Mouse (Mus musculus) megakaryocyte-erythroid progenitor cell, adult 5-6 weeks (primary cell): ENCODE results near the gene Nup210l. TPM values are rescaled to one million over a fixed set of nuclear protein-coding genes. Genes with fewer than 3 reads are reported as not detected.

Source experiments
- ATAC-seq: replicated peaks from 2 replicates; pipeline ENCODE4 v1.8.0; 2016; ENCODE audit warnings: mild to moderate bottlenecking, inconsistent platforms; ENCODE audit not compliant: severe bottlenecking, poor library complexity, low FRiP score, low TSS enrichment
- total RNA-seq, 2 experiments: library from RNA; stranded (forward) in 1 of 2; stranded (reverse) in 1 of 2; fragments of 200-1000, 215-1000 nt in 1 of 2; fragments of >200 nt in 1 of 2; fragmentation: Nextera tagmentation in 1 of 2; gene quantifications; 2 replicates each; pipeline ENCODE4 v1.2.3; 2014 to 2017

Nup210l gene
- total RNA-seq, 2 experiments from 2014 or later: not detected

- ATAC-seq: no peak
Measured at GRCm38 (mm10) chr3:90145461-90145860, 41.5 kb downstream of the Nup210l start.

- ATAC-seq: no peak
Measured at GRCm38 (mm10) chr3:90146651-90147050, 42.7 kb downstream of the Nup210l start.

GRCm38 (mm10) chr3:90151086-90151740 is 47.3 kb downstream of the Nup210l start:
- ATAC-seq: no peak

GRCm38 (mm10) chr3:90155996-90156395 is 52.1 kb downstream of the Nup210l start:
- no peak for ATAC-seq

- ATAC-seq: no peak
Measured at GRCm38 (mm10) chr3:90159757-90160156, 55.8 kb downstream of the Nup210l start.

- peak; percentile 57 for ATAC-seq
Measured at GRCm38 (mm10) chr3:90161541-90161940, 57.6 kb downstream of the Nup210l start.

- no peak for ATAC-seq
Measured at GRCm38 (mm10) chr3:90179566-90179965, 75.6 kb downstream of the Nup210l start.

- no peak for ATAC-seq
Measured at GRCm38 (mm10) chr3:90183581-90183980, 79.6 kb downstream of the Nup210l start.

GRCm38 (mm10) chr3:90190859-90191510 is 87.1 kb downstream of the Nup210l start:
- ATAC-seq: no peak

- no peak for ATAC-seq
Measured at GRCm38 (mm10) chr3:90194759-90195158, 90.8 kb downstream of the Nup210l start.

- no peak for ATAC-seq
Measured at GRCm38 (mm10) chr3:90195644-90196043, 91.7 kb downstream of the Nup210l start.

- ATAC-seq: no peak
Measured at GRCm38 (mm10) chr3:90197548-90197947, 93.6 kb downstream of the Nup210l start.

- no peak for ATAC-seq
Measured at GRCm38 (mm10) chr3:90202884-90203283, 99.0 kb downstream of the Nup210l start.

- no peak for ATAC-seq
Measured at GRCm38 (mm10) chr3:90203619-90204018, 99.7 kb downstream of the Nup210l start.

GRCm38 (mm10) chr3:90204582-90204981 is 100.7 kb downstream of the Nup210l start:
- ATAC-seq: no peak

GRCm38 (mm10) chr3:90208662-90209061 is 104.7 kb downstream of the Nup210l start:
- no peak for ATAC-seq

GRCm38 (mm10) chr3:90209908-90210566 is 106.1 kb downstream of the Nup210l start:
- no peak for ATAC-seq

- no peak for ATAC-seq
Measured at GRCm38 (mm10) chr3:90211475-90212398, 107.8 kb downstream of the Nup210l start.

GRCm38 (mm10) chr3:90212723-90213122 is 108.8 kb downstream of the Nup210l start:
- no peak for ATAC-seq
